ENCODE assay signal across 7 mouse cellular contexts in the genomic region with DNA sequence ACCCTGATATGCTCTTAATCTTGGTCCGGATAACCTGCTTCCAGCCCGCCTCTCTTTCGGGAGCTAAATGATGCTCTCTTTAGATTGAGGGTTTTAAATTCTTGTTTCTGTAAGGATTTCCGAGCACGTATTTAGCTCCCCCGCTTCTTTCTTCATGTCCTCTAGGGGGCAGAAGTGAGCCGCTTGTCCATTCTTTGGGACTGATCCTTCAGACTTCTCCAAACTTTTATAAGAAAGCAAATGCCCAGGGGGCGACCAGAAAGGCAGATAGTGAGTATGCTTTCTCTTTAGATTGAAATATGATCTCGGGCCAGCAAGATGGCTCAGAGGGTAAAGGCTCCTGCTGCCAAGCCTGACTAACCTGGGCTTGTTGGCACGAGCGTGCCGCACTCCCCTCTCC. TPM values are rescaled to one million over a fixed set of nuclear protein-coding genes. Genes with fewer than 3 reads are reported as not detected.
DNase-seq lines count a peak whose midpoint lies in the region; ATAC-seq and TF ChIP-seq lines count a peak whose summit lies in the region.

No protein-coding gene starts in this region.

- no peaks in the 10 kb centered on the region for H3K9me3 ChIP-seq in forebrain, embryonic 13.5 days (replicated peaks)
- H3K9me3 ChIP-seq in limb, embryonic 13.5 days, result 0 out of 2 replicates have a peak, but pooled peaks cover 3% of the 10 kb centered on the region

- no peaks in the 10 kb centered on the region for H3K36me3 ChIP-seq in forebrain, embryonic 13.5 days (ENCODE audit: poor library complexity, severe bottlenecking)
- no peaks in the 10 kb centered on the region for H3K36me3 ChIP-seq in limb, embryonic 13.5 days

- peak; percentile 70; the same call in 1 of the 2 replicates for TF ChIP-seq CTCF in brain, embryonic 14.5 days (IDR thresholded peaks at IDR 0.05; ENCODE audit: borderline replicate concordance, extremely low read depth, insufficient read depth, insufficient read length)

- no peak overlapping the region for H3K27ac ChIP-seq in forebrain, embryonic 13.5 days
- H3K27ac ChIP-seq in limb, embryonic 13.5 days, result no peak overlapping the region

- H3K9ac ChIP-seq in forebrain, embryonic 13.5 days, result no peak overlapping the region
- no peak overlapping the region for H3K9ac ChIP-seq in limb, embryonic 13.5 days

- TF ChIP-seq POLR2A in brain, embryonic 14.5 days (IDR thresholded peaks at IDR 0.05; ENCODE audit: borderline replicate concordance, extremely low read depth, insufficient read depth, insufficient read length, poor library complexity, severe bottlenecking), result no peak

- no peak overlapping the region for H3K4me3 ChIP-seq in forebrain, embryonic 13.5 days
- no peak overlapping the region for H3K4me3 ChIP-seq in limb, embryonic 13.5 days

- H3K27me3 ChIP-seq in forebrain, embryonic 13.5 days, result peaks cover 2% of the 10 kb centered on the region; the same call in 1 of the 2 replicates
- H3K27me3 ChIP-seq in limb, embryonic 13.5 days, result no peaks in the 10 kb centered on the region

- no peak for ATAC-seq in forebrain, embryonic 13.5 days
- 0 out of 2 replicates have a peak, but pooled peaks have one; percentile 51 for ATAC-seq in limb, embryonic 13.5 days (ENCODE audit: low FRiP score, low read depth)

- 0 out of 2 replicates have a peak overlapping the region, but pooled peaks have one; percentile 22 for H3K4me2 ChIP-seq in forebrain, embryonic 13.5 days
- 0 out of 2 replicates have a peak overlapping the region, but pooled peaks have one; percentile 28 for H3K4me2 ChIP-seq in limb, embryonic 13.5 days (replicated peaks)

- peak; percentile 74 for DNase-seq in urinary bladder, postnatal 14 days (ENCODE audit: low spot score)
- DNase-seq in urinary bladder, adult 2 months (ENCODE audit: low spot score), result no peak
- peak; percentile 75 for DNase-seq in brain, embryonic 14.5 days (ENCODE audit: low read depth)
- DNase-seq in induced T-regulatory cell, adult 2 months (ENCODE audit: low read depth), result peak; percentile 77
- DNase-seq in retina, postnatal 1 day, result peak; percentile 83

- H3K4me1 ChIP-seq in forebrain, embryonic 13.5 days, result 0 out of 2 replicates have a peak, but pooled peaks cover 2% of the 10 kb centered on the region
- 0 out of 2 replicates have a peak, but pooled peaks cover 7% of the 10 kb centered on the region for H3K4me1 ChIP-seq in limb, embryonic 13.5 days

- WGBS in forebrain, embryonic 13.5 days, result 28% methylated on average over 12 of the region's 12 CpGs
- 22% methylated on average over 12 of the region's 12 CpGs for WGBS in limb, embryonic 13.5 days

RNA-seq across cellular contexts. Expression of gene Plekhg3, which starts 34.4 kb away (rescaled TPM):
- 56.5 and 62.8 TPM in 2 replicates for polyA plus RNA-seq in urinary bladder, adult 2 months (2012; rRNA removed)
- polyA plus RNA-seq in brain, embryonic 14.5 days (2012; rRNA removed), result 3.1 and 5.2 TPM in 2 replicates
- 0.63 and 0.97 TPM in 2 replicates for polyA plus RNA-seq in forebrain, embryonic 13.5 days (2015; fragmentation: Nextera tagmentation; extraction: Ambion mirVana)
- 5.6 and 7.2 TPM in 2 replicates for polyA plus RNA-seq in limb, embryonic 13.5 days (2015; fragmentation: Nextera tagmentation; extraction: Ambion mirVana)
